Mouse (Mus musculus) stomach, embryonic 16.5 days (tissue): ENCODE data around the gene Dnah3. TPM values are rescaled to one million over a fixed set of nuclear protein-coding genes. Genes with fewer than 3 reads are reported as not detected.

Experiments used
- ATAC-seq: fragments of 200-750 bp; cut with Nextera tagmentation; 2 replicates; pipeline ENCODE4 v1.8.0; 2017; ENCODE audit warnings: moderate number of reproducible peaks, moderate TSS enrichment; ENCODE audit not compliant: insufficient read depth, low FRiP score
- H3K27ac ChIP-seq: fragments of 300-500 bp; sonication (generic); 2 replicates; pipeline ENCODE4 v1.5.1; 2014; ENCODE audit warnings: low read length
- H3K27me3 ChIP-seq: fragments of 300-500 bp; sonication (generic); 2 replicates; pipeline ENCODE4 v1.6.1; 2014; ENCODE audit warnings: low read length, control low read depth, mixed read lengths; ENCODE audit not compliant: control insufficient read depth, insufficient read depth
- H3K36me3 ChIP-seq: fragments of 300-500 bp; sonication (generic); 2 replicates; pipeline ENCODE4 v1.6.1; 2014; ENCODE audit warnings: low read length; ENCODE audit not compliant: control insufficient read depth, insufficient read depth
- H3K4me1 ChIP-seq: fragments of 300-500 bp; sonication (generic); 2 replicates; pipeline ENCODE4 v1.6.1; 2014; ENCODE audit warnings: low read length, control low read depth, mixed read lengths; ENCODE audit not compliant: control insufficient read depth, insufficient read depth
- H3K4me2 ChIP-seq: fragments of 300-500 bp; sonication (generic); 2 replicates; pipeline ENCODE4 v1.6.1; 2014; ENCODE audit warnings: low read depth, low read length, mixed read lengths
- H3K4me3 ChIP-seq: fragments of 300-500 bp; sonication (generic); replicated peaks from 2 replicates; pipeline ENCODE4 v1.5.1; 2014; ENCODE audit warnings: mild to moderate bottlenecking, low read length
- H3K9ac ChIP-seq: fragments of 300-500 bp; sonication (generic); 2 replicates; pipeline ENCODE4 v1.6.1; 2014; ENCODE audit warnings: low read length
- H3K9me3 ChIP-seq: fragments of 300-500 bp; sonication (generic); replicated peaks from 2 replicates; pipeline ENCODE4 v1.6.1; 2016; ENCODE audit warnings: low read length, control low read depth; ENCODE audit not compliant: control insufficient read depth
- WGBS: fragments of 180-500 bp; shearing (Covaris S2); extraction: QIAGEN DNeasy Blood & Tissue Kit; methylation state at CpG from one replicate; pipeline ENCODE4 v1.1.7; 2014; 5-methylcytosine and 5-hydroxymethylcytosine counted together
- polyA plus RNA-seq: library from polyadenylated mRNA; unstranded; fragments of >200 nt; fragmentation: Nextera tagmentation; extraction: Ambion mirVana; gene quantifications from 2 replicates; pipeline ENCODE4 v1.2.1, GENCODE M21; 2015

Gene Dnah3
- polyA plus RNA-seq, 1 experiment from 2014 or later: not detected

- ATAC-seq: no peak
- no peak overlapping the region for H3K4me3 ChIP-seq
- 53% methylated on average over 3 of the region's 3 CpGs for WGBS
- H3K9me3 ChIP-seq: 0 out of 2 replicates have a peak, but pooled peaks cover 3% of the 10 kb centered on the region
- no peaks in the 10 kb centered on the region for H3K4me1 ChIP-seq
- no peaks in the 10 kb centered on the region for H3K36me3 ChIP-seq
- H3K4me2 ChIP-seq: no peak overlapping the region
- H3K9ac ChIP-seq: no peak overlapping the region
- H3K27me3 ChIP-seq: no peaks in the 10 kb centered on the region
- no peak overlapping the region for H3K27ac ChIP-seq
Observed at GRCm38 (mm10) chr7:120080177-120080576, 14.9 kb downstream of the Dnah3 start.

DNA sequence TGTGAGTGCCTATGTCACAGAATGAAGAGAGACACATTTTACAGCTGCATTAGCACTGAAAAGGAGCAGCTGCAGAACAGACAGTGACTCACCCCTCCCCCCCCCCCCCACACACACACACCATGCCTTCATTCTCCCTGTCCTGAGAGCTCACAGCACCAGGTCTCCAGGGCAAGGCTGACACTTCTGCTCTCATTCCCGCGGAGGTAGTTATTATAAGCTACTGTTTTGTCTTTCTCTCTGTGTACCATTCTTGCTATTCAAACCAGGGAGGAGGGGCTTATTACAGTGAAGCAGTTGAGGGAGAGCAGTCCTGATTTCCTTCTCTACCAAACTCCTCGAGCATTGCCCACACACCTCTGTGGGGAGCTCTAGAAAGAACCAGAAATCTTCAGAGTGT, 25.9 kb downstream of the Dnah3 start:
- H3K4me2 ChIP-seq: no peak overlapping the region
- no peak overlapping the region for H3K27ac ChIP-seq
- no peaks in the 10 kb centered on the region for H3K9me3 ChIP-seq
- H3K27me3 ChIP-seq: no peaks in the 10 kb centered on the region
- WGBS: 21% methylated on average over 3 of the region's 3 CpGs
- H3K4me1 ChIP-seq: no peaks in the 10 kb centered on the region
- no peak overlapping the region for H3K9ac ChIP-seq
- H3K36me3 ChIP-seq: no peaks in the 10 kb centered on the region
- no peak for ATAC-seq
- H3K4me3 ChIP-seq: no peak overlapping the region

GRCm38 (mm10) chr7:120068114-120068513, 27.0 kb downstream of the Dnah3 start:
- Histone ChIP-seq H3K27me3 (no peaks in the 10 kb centered on the region), H3K4me1 (no peaks in the 10 kb centered on the region), H3K36me3 (no peaks in the 10 kb centered on the region), H3K4me2 (no peak overlapping the region), H3K9ac (no peak overlapping the region), H3K4me3 (no peak overlapping the region), H3K27ac (no peak overlapping the region), H3K9me3 (no peaks in the 10 kb centered on the region)
- WGBS: 80% methylated on average over 3 of the region's 3 CpGs
- ATAC-seq: no peak

- 82% methylated on average over 1 of the region's 1 CpGs for WGBS
- Histone ChIP-seq H3K4me1 (no peaks in the 10 kb centered on the region), H3K36me3 (no peaks in the 10 kb centered on the region), H3K27ac (no peak overlapping the region), H3K27me3 (no peaks in the 10 kb centered on the region), H3K4me3 (no peak overlapping the region), H3K9ac (no peak overlapping the region), H3K9me3 (no peaks in the 10 kb centered on the region), H3K4me2 (no peak overlapping the region)
- ATAC-seq: no peak
Observed at GRCm38 (mm10) chr7:120064045-120064444, 31.0 kb downstream of the Dnah3 start.

- ATAC-seq: no peak
Observed at GRCm38 (mm10) chr7:120055479-120055878, 39.6 kb downstream of the Dnah3 start.

DNA sequence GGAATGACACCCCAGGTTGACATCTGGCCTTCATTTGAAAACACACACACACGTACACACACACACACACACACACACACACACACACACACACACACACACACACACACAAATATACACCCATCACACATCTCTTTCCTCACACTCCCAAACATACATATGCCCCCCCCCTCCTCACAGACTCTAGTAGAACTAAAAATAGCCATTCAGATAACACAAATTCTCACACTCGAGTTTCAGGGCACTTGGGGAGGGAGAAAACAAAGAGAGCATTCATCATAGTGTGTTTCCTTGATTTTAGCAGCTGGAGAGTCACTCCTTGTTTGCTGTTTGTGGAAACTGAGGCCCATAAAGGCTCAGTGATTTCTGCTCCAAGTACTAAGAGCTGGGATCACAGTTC, 41.1 kb downstream of the Dnah3 start:
- H3K36me3 ChIP-seq: no peaks in the 10 kb centered on the region
- no peaks in the 10 kb centered on the region for H3K9me3 ChIP-seq
- no peaks in the 10 kb centered on the region for H3K27me3 ChIP-seq
- no peaks in the 10 kb centered on the region for H3K4me1 ChIP-seq
- H3K4me3 ChIP-seq: no peak overlapping the region
- no peak overlapping the region for H3K9ac ChIP-seq
- H3K4me2 ChIP-seq: no peak overlapping the region
- no peak overlapping the region for H3K27ac ChIP-seq
- 36% methylated on average over 2 of the region's 2 CpGs for WGBS
- no peak for ATAC-seq

More at GRCm38 (mm10) chr7:120055479-120055878, 39.6 kb downstream of the Dnah3 start:
- no peak overlapping the region for H3K9ac ChIP-seq
- 86% methylated on average over 3 of the region's 3 CpGs for WGBS
- no peaks in the 10 kb centered on the region for H3K4me1 ChIP-seq
- no peak overlapping the region for H3K27ac ChIP-seq
- no peak overlapping the region for H3K4me3 ChIP-seq
- H3K4me2 ChIP-seq: no peak overlapping the region
- no peaks in the 10 kb centered on the region for H3K9me3 ChIP-seq
- no peaks in the 10 kb centered on the region for H3K36me3 ChIP-seq
- no peaks in the 10 kb centered on the region for H3K27me3 ChIP-seq

- no peaks in the 10 kb centered on the region for H3K27me3 ChIP-seq
- H3K4me3 ChIP-seq: no peak overlapping the region
- H3K4me1 ChIP-seq: no peaks in the 10 kb centered on the region
- ATAC-seq: no peak
- H3K4me2 ChIP-seq: no peak overlapping the region
- no peak overlapping the region for H3K9ac ChIP-seq
- H3K9me3 ChIP-seq: no peaks in the 10 kb centered on the region
- H3K36me3 ChIP-seq: no peaks in the 10 kb centered on the region
- H3K27ac ChIP-seq: no peak overlapping the region
Observed at GRCm38 (mm10) chr7:120050447-120050846, 44.6 kb downstream of the Dnah3 start.

- WGBS: 78% methylated on average over 3 of the region's 3 CpGs
- no peaks in the 10 kb centered on the region for H3K27me3 ChIP-seq
- no peaks in the 10 kb centered on the region for H3K9me3 ChIP-seq
- no peak for ATAC-seq
- no peak overlapping the region for H3K9ac ChIP-seq
- H3K4me2 ChIP-seq: no peak overlapping the region
- H3K4me3 ChIP-seq: no peak overlapping the region
- no peaks in the 10 kb centered on the region for H3K4me1 ChIP-seq
- no peaks in the 10 kb centered on the region for H3K36me3 ChIP-seq
- H3K27ac ChIP-seq: no peak overlapping the region
Observed at GRCm38 (mm10) chr7:120043990-120044389, 51.1 kb downstream of the Dnah3 start.

- 72% methylated on average over 5 of the region's 5 CpGs for WGBS
- no peaks in the 10 kb centered on the region for H3K4me1 ChIP-seq
- H3K4me2 ChIP-seq: no peak overlapping the region
- no peak overlapping the region for H3K27ac ChIP-seq
- ATAC-seq: no peak
- no peaks in the 10 kb centered on the region for H3K36me3 ChIP-seq
- H3K9me3 ChIP-seq: no peaks in the 10 kb centered on the region
- no peaks in the 10 kb centered on the region for H3K27me3 ChIP-seq
- H3K9ac ChIP-seq: no peak overlapping the region
- no peak overlapping the region for H3K4me3 ChIP-seq
Observed at GRCm38 (mm10) chr7:120036422-120036821, 58.7 kb downstream of the Dnah3 start.

GRCm38 (mm10) chr7:120034996-120035395, 60.1 kb downstream of the Dnah3 start:
- WGBS: 76% methylated on average over 4 of the region's 4 CpGs
- Histone ChIP-seq H3K4me3 (no peak overlapping the region), H3K4me1 (no peaks in the 10 kb centered on the region), H3K9ac (no peak overlapping the region), H3K27ac (no peak overlapping the region), H3K9me3 (no peaks in the 10 kb centered on the region), H3K36me3 (no peaks in the 10 kb centered on the region), H3K4me2 (no peak overlapping the region), H3K27me3 (no peaks in the 10 kb centered on the region)
- ATAC-seq: no peak
